Comparison of ENCODE assay signal across 30 mouse cellular contexts in the genomic region with DNA sequence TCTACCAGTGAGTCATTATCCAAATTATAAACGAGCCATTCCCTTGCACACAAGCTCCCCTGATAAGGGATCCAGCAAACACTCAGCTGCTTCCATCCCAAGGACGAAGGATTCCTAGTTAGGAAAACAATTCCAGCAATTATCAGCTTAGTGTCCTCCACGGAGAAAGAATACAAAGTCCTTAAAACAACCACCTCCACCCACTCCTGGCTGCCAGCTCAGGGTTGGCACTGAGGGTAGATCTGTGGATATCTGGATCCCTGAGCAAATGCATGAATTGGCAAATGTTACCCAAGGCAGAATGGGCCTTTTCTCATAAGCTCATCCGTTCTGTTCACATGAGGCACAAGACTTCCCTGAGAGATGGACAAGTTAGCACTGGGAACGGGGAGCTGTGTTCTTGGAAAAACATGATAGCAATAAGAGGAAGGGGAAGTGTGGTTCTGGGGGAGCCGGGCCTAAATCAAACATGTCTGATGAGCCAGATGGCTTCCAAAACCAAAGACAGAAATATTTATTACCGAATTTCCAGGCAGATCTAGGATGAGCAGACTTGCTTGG.
DNase-seq lines count a peak whose midpoint lies in the region; ATAC-seq and TF ChIP-seq lines count a peak whose summit lies in the region.
"Had no signal": no experiment of that assay in that cellular context is flagged by ENCODE, and none has a peak within 500 bp of the region (broad histone marks: within the 10 kb centered on the region; RNA-seq: fewer than 3 reads in every experiment).

No protein-coding gene starts in this region.

- H3K4me1 ChIP-seq in liver, embryonic 15.5 days (replicated peaks): peaks cover 50% of the 10 kb centered on the region
- H3K4me1 ChIP-seq in liver, embryonic 11.5 days (replicated peaks; ENCODE audit: control insufficient read depth, insufficient read depth, low read length): peaks cover 14% of the 10 kb centered on the region
- H3K4me1 ChIP-seq in MEL (ENCODE audit: control insufficient read depth in 1 of 2, insufficient read depth in 2 of 2, low read length in 2 of 2): peaks cover 52 to 58% of the 10 kb centered on the region in 2 experiments
- H3K4me1 ChIP-seq in forebrain, embryonic 11.5 days (replicated peaks; ENCODE audit: control insufficient read depth, insufficient read depth, low read length): no peaks in the 10 kb centered on the region
- H3K4me1 ChIP-seq: embryonic facial prominence, embryonic 10.5 days; embryonic facial prominence, embryonic 15.5 days; forebrain, embryonic 13.5 days; hindbrain, embryonic 13.5 days; midbrain, embryonic 12.5 days; neural tube, embryonic 13.5 days had no signal

- no peaks in the 10 kb centered on the region for H3K9me3 ChIP-seq in liver, embryonic 15.5 days (replicated peaks)
- H3K9me3 ChIP-seq in liver, embryonic 11.5 days (ENCODE audit: control insufficient read depth, low read length): no peaks in the 10 kb centered on the region
- no peaks in the 10 kb centered on the region for H3K9me3 ChIP-seq in MEL (replicated peaks; ENCODE audit: insufficient read depth, low read length)
- no peaks in the 10 kb centered on the region for H3K9me3 ChIP-seq in forebrain, embryonic 11.5 days (ENCODE audit: control insufficient read depth, low read length)
- H3K9me3 ChIP-seq: embryonic facial prominence, embryonic 10.5 days; embryonic facial prominence, embryonic 15.5 days; forebrain, embryonic 13.5 days; hindbrain, embryonic 13.5 days; limb, embryonic 12.5 days; lung, embryonic 15.5 days; midbrain, embryonic 12.5 days; neural tube, embryonic 13.5 days had no signal

- no peak for ATAC-seq in liver, embryonic 15.5 days (ENCODE audit: insufficient read depth)
- ATAC-seq in liver, embryonic 11.5 days (replicated peaks; ENCODE audit: low FRiP score): no peak
- no peak for ATAC-seq in forebrain, embryonic 11.5 days (replicated peaks; ENCODE audit: low FRiP score)
- ATAC-seq: forebrain, embryonic 13.5 days; intestine, embryonic 16.5 days had no signal

- H3K79me2 ChIP-seq in MEL (ENCODE audit: control insufficient read depth, insufficient read depth, low read length, poor library complexity): no peaks in the 10 kb centered on the region

- TF ChIP-seq POLR2A in MEL (IDR thresholded peaks at IDR 0.05; ENCODE audit: control insufficient read depth in 1 of 2, insufficient read depth in 1 of 2, low read depth in 1 of 2, low read length in 2 of 2, poor library complexity in 1 of 2): 0 out of 4 replicates have a peak, but pooled peaks of 1 of the 2 experiments have one; percentile 6

- H3K27me3 ChIP-seq in liver, embryonic 15.5 days: peaks cover 9% of the 10 kb centered on the region; the same call in 1 of the 2 replicates
- no peaks in the 10 kb centered on the region; the same call in 1 of the 2 replicates for H3K27me3 ChIP-seq in liver, embryonic 11.5 days (replicated peaks; ENCODE audit: control insufficient read depth, insufficient read depth, low read length)
- H3K27me3 ChIP-seq in MEL (ENCODE audit: control insufficient read depth in 1 of 2, insufficient read depth in 2 of 2, low read length in 2 of 2): no peaks in the 10 kb centered on the region
- no peaks in the 10 kb centered on the region for H3K27me3 ChIP-seq in forebrain, embryonic 11.5 days (ENCODE audit: control insufficient read depth, insufficient read depth, low read length)
- H3K27me3 ChIP-seq: embryonic facial prominence, embryonic 15.5 days; forebrain, embryonic 13.5 days; hindbrain, embryonic 13.5 days; lung, embryonic 15.5 days; midbrain, embryonic 12.5 days; neural tube, embryonic 13.5 days had no signal

- peak; percentile 6 to 16 for DNase-seq in cerebellum, postnatal 10 days
- no peak for DNase-seq in cerebellum, adult 8-10 months
- DNase-seq in liver, embryonic 11.5 days (ENCODE audit: low spot score): no peak
- DNase-seq in MEL (ENCODE audit: low read depth, low spot score) (peak; percentile 67), MEL-GATA-1-ER (ENCODE audit: extremely low read depth, low read depth) (peak; percentile 66)
- no peak for DNase-seq in forebrain, embryonic 11.5 days (ENCODE audit: low spot score)
- DNase-seq: B cell, adult 2 months; cerebellum, adult 18-20 months; cerebellum, postnatal 25 days; gastrocnemius, postnatal 25 days; heart, adult 11 months; heart, postnatal 4 days; kidney, adult 8-10 months; kidney, postnatal 4 days; right cerebral cortex, adult 18-20 months; spleen, adult 18-20 months; thymus, postnatal 4 days had no signal

- no peak for TF ChIP-seq RAD21 in MEL (IDR thresholded peaks at IDR 0.05; ENCODE audit: low read depth, low read length)

- H3K36me3 ChIP-seq in liver, embryonic 15.5 days (replicated peaks): no peaks in the 10 kb centered on the region
- no peaks in the 10 kb centered on the region for H3K36me3 ChIP-seq in liver, embryonic 11.5 days (ENCODE audit: control insufficient read depth, insufficient read depth, low read length)
- H3K36me3 ChIP-seq in MEL (ENCODE audit: control insufficient read depth in 1 of 2, insufficient read depth in 2 of 2, low read length in 2 of 2): peaks cover 0 to 73% of the 10 kb centered on the region in 2 experiments; a peak in 2 of 4 replicates
- no peaks in the 10 kb centered on the region for H3K36me3 ChIP-seq in forebrain, embryonic 11.5 days (ENCODE audit: control insufficient read depth, insufficient read depth, low read length)
- H3K36me3 ChIP-seq: embryonic facial prominence, embryonic 10.5 days; embryonic facial prominence, embryonic 15.5 days; hindbrain, embryonic 13.5 days; limb, embryonic 12.5 days; lung, embryonic 15.5 days; midbrain, embryonic 12.5 days; neural tube, embryonic 13.5 days had no signal

- no peak overlapping the region for H3K9ac ChIP-seq in liver, embryonic 15.5 days
- no peak overlapping the region for H3K9ac ChIP-seq in liver, embryonic 11.5 days (ENCODE audit: low read depth, low read length)
- H3K9ac ChIP-seq in MEL (ENCODE audit: control insufficient read depth, low read depth, low read length, poor library complexity, severe bottlenecking): peak overlapping the region; percentile 62
- no peak overlapping the region for H3K9ac ChIP-seq in forebrain, embryonic 11.5 days (ENCODE audit: low read length)
- H3K9ac ChIP-seq: embryonic facial prominence, embryonic 15.5 days; forebrain, embryonic 13.5 days; hindbrain, embryonic 13.5 days; limb, embryonic 12.5 days; liver, embryonic 14.5 days; lung, embryonic 15.5 days; midbrain, embryonic 12.5 days; neural tube, embryonic 13.5 days had no signal

- no peak overlapping the region for H3K4me2 ChIP-seq in liver, embryonic 15.5 days
- no peak overlapping the region for H3K4me2 ChIP-seq in liver, embryonic 11.5 days
- no peak overlapping the region for H3K4me2 ChIP-seq in forebrain, embryonic 11.5 days (ENCODE audit: low read depth, low read length, severe bottlenecking)
- H3K4me2 ChIP-seq: embryonic facial prominence, embryonic 15.5 days; forebrain, embryonic 13.5 days; heart, embryonic 11.5 days; hindbrain, embryonic 13.5 days; limb, embryonic 12.5 days; lung, embryonic 15.5 days; midbrain, embryonic 12.5 days; neural tube, embryonic 13.5 days had no signal

- no peak for TF ChIP-seq CTCF in MEL (IDR thresholded peaks at IDR 0.05 in 2 of 3, conservative IDR thresholded peaks at IDR 0.05 in 1 of 3; ENCODE audit: control insufficient read depth in 1 of 3, insufficient read depth in 1 of 3, low read depth in 2 of 3, low read length in 3 of 3, poor library complexity in 1 of 3, severe bottlenecking in 1 of 3)

- 48% methylated on average over 7 of the region's 7 CpGs for WGBS in liver, embryonic 15.5 days (ENCODE audit: insufficient replicate concordance)
- 57% methylated on average over 7 of the region's 7 CpGs for WGBS in liver, embryonic 11.5 days
- WGBS in forebrain, embryonic 11.5 days: 74% methylated on average over 7 of the region's 7 CpGs

- TF ChIP-seq EP300 in MEL (IDR thresholded peaks at IDR 0.05; ENCODE audit: low read depth in 1 of 2, low read length in 2 of 2): peak; percentile 14 to 71; a peak in 2 of 4 replicates

- H3K27ac ChIP-seq in liver, embryonic 15.5 days (replicated peaks): 0 out of 2 replicates have a peak overlapping the region, but pooled peaks have one; percentile 39
- H3K27ac ChIP-seq in liver, embryonic 11.5 days (ENCODE audit: low read depth, low read length): no peak overlapping the region
- H3K27ac ChIP-seq in MEL (ENCODE audit: control insufficient read depth, low read depth, low read length): peak overlapping the region; percentile 87
- no peak overlapping the region for H3K27ac ChIP-seq in forebrain, embryonic 11.5 days (ENCODE audit: low read depth, low read length)
- H3K27ac ChIP-seq: embryonic facial prominence, embryonic 10.5 days; embryonic facial prominence, embryonic 15.5 days; forebrain, embryonic 13.5 days; hindbrain, embryonic 13.5 days; kidney, postnatal 0 days; limb, embryonic 12.5 days; liver, embryonic 14.5 days; lung, embryonic 15.5 days; midbrain, embryonic 12.5 days; neural tube, embryonic 13.5 days had no signal

- H3K4me3 ChIP-seq in liver, embryonic 15.5 days (replicated peaks): no peak overlapping the region
- H3K4me3 ChIP-seq in liver, embryonic 11.5 days (ENCODE audit: low read depth, low read length): no peak overlapping the region
- H3K4me3 ChIP-seq in MEL (ENCODE audit: control insufficient read depth in 1 of 2, insufficient read depth in 1 of 2, low read depth in 2 of 2, low read length in 2 of 2): no peak overlapping the region
- no peak overlapping the region for H3K4me3 ChIP-seq in forebrain, embryonic 11.5 days (ENCODE audit: low read depth, low read length)
- H3K4me3 ChIP-seq: embryonic facial prominence, embryonic 10.5 days; embryonic facial prominence, embryonic 15.5 days; forebrain, embryonic 13.5 days; hindbrain, embryonic 13.5 days; limb, embryonic 12.5 days; lung, embryonic 15.5 days; midbrain, embryonic 12.5 days; neural tube, embryonic 13.5 days had no signal

TF ChIP-seq in MEL, 35 proteins besides CTCF, POLR2A, EP300 and RAD21:
- TF ChIP-seq ELF1 (IDR thresholded peaks at IDR 0.05; ENCODE audit: low read depth, low read length) (0 out of 2 replicates have a peak, but pooled peaks have one; percentile 18), ETS1 (IDR thresholded peaks at IDR 0.05; ENCODE audit: low read depth, low read length) (peak; percentile 59; the same call in 1 of the 2 replicates), BHLHE40 (IDR thresholded peaks at IDR 0.05; ENCODE audit: borderline replicate concordance, low read depth, low read length) (0 out of 2 replicates have a peak, but pooled peaks have one; percentile 28), TAL1 (IDR thresholded peaks at IDR 0.05; ENCODE audit: low read length) (no peak; the same call in 1 of the 2 replicates), SMC3 (IDR thresholded peaks at IDR 0.05; ENCODE audit: low read depth, low read length) (no peak), RCOR1 (IDR thresholded peaks at IDR 0.05; ENCODE audit: low read depth, low read length) (no peak), MYC (IDR thresholded peaks at IDR 0.05; ENCODE audit: low read depth, low read length) (peak; percentile 32; the same call in 1 of the 2 replicates), JUND (IDR thresholded peaks at IDR 0.05; ENCODE audit: low read depth, low read length) (peak; percentile 47; the same call in 1 of the 2 replicates), GATA1 (IDR thresholded peaks at IDR 0.05; ENCODE audit: low read depth, low read length) (peak; percentile 34; the same call in 1 of the 2 replicates)
TF ChIP-seq in MEL: peak in this region for 6.

Comparison
In these comparisons a context has a peak if more than half of its experiments do, and no peak if none do; other contexts are left out.
1. DNase-seq: peak in cerebellum, postnatal 10 days (2 of 2), MEL (single experiment) and MEL-GATA-1-ER (single experiment); none in cerebellum, adult 8-10 months (single experiment), liver, embryonic 11.5 days (single experiment) and forebrain, embryonic 11.5 days (single experiment).
2. H3K27ac ChIP-seq: peak in liver, embryonic 15.5 days (single experiment) and MEL (single experiment); none in liver, embryonic 11.5 days (single experiment) and forebrain, embryonic 11.5 days (single experiment).